Mouse (Mus musculus): ENCODE results near the gene Ltf. TPM values are rescaled to one million over a fixed set of nuclear protein-coding genes. Genes with fewer than 3 reads are reported as not detected.

Ltf gene
- total and polyA plus RNA-seq, 2 experiments from 2014 or later: 0.93 to 1.4 TPM

DNA sequence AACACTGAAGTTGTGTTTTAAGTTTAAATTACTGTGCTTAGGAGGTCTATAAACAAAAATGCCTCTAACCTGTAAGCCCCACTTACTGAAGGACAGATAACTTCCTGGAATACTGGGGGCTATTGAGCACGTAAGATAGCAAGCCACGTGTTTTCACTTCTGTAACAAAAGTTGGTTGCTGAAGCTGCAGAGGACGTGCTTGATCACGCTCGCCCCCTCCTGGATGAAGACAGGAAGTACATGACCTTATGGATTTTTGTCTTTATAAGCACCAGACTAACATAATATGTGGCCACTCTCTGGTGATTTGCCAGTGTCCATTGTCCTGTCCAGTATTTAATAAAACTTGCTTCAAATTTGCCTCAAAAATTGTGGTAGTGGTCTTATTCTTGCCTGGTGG is 58.7 kb downstream of the Ltf start:
- WGBS: 64% methylated on average over 5 of the region's 5 CpGs
- peak; percentile 21 for DNase-seq (ENCODE audit: low spot score)
- H3K4me3 ChIP-seq (ENCODE audit: low read depth, low read length): no peak overlapping the region
- no peak overlapping the region for H3K4me2 ChIP-seq (ENCODE audit: low read depth, low read length, poor library complexity, severe bottlenecking)
- no peak overlapping the region for H3K27ac ChIP-seq (ENCODE audit: low read depth, low read length)
- no peaks in the 10 kb centered on the region; the same call in 1 of the 2 replicates for H3K9me3 ChIP-seq (ENCODE audit: low read length)
- peak; percentile 49 for TF ChIP-seq CTCF (IDR thresholded peaks at IDR 0.05)
- ATAC-seq (ENCODE audit: low FRiP score): no peak
- no peak overlapping the region for H3K9ac ChIP-seq (replicated peaks; ENCODE audit: low read length, poor library complexity, severe bottlenecking)
- no peaks in the 10 kb centered on the region for H3K27me3 ChIP-seq (ENCODE audit: insufficient read depth, low read length)
- no peaks in the 10 kb centered on the region for H3K36me3 ChIP-seq (ENCODE audit: insufficient read depth, low read length)
- H3K4me1 ChIP-seq (ENCODE audit: insufficient read depth, low read length): no peaks in the 10 kb centered on the region

- no peaks in the 10 kb centered on the region for H3K27me3 ChIP-seq (ENCODE audit: insufficient read depth, low read length)
- H3K4me1 ChIP-seq (ENCODE audit: insufficient read depth, low read length): no peaks in the 10 kb centered on the region
- ATAC-seq (ENCODE audit: low FRiP score): no peak
- H3K9me3 ChIP-seq (ENCODE audit: low read length): no peaks in the 10 kb centered on the region
- no peak overlapping the region for H3K4me2 ChIP-seq (ENCODE audit: low read depth, low read length, poor library complexity, severe bottlenecking)
- H3K9ac ChIP-seq (replicated peaks; ENCODE audit: low read length, poor library complexity, severe bottlenecking): no peak overlapping the region
- no peak overlapping the region for H3K27ac ChIP-seq (ENCODE audit: low read depth, low read length)
- WGBS: 98% methylated on average over 8 of the region's 8 CpGs
- TF ChIP-seq CTCF (IDR thresholded peaks at IDR 0.05): no peak
- H3K4me3 ChIP-seq (ENCODE audit: low read depth, low read length): no peak overlapping the region
- H3K36me3 ChIP-seq (ENCODE audit: insufficient read depth, low read length): no peaks in the 10 kb centered on the region
- no peak for DNase-seq (ENCODE audit: low spot score)
Observed at GRCm38 (mm10) chr9:111080801-111081200, 61.7 kb downstream of the Ltf start.

GRCm38 (mm10) chr9:111081765-111082164 is 62.7 kb downstream of the Ltf start:
- DNase-seq (ENCODE audit: low spot score): no peak
- 88% methylated on average over 5 of the region's 5 CpGs for WGBS
- no peak overlapping the region for H3K27ac ChIP-seq (ENCODE audit: low read depth, low read length)
- no peak overlapping the region for H3K4me2 ChIP-seq (ENCODE audit: low read depth, low read length, poor library complexity, severe bottlenecking)
- no peak overlapping the region for H3K4me3 ChIP-seq (ENCODE audit: low read depth, low read length)
- H3K36me3 ChIP-seq (ENCODE audit: insufficient read depth, low read length): no peaks in the 10 kb centered on the region
- H3K4me1 ChIP-seq (ENCODE audit: insufficient read depth, low read length): no peaks in the 10 kb centered on the region
- no peaks in the 10 kb centered on the region for H3K27me3 ChIP-seq (ENCODE audit: insufficient read depth, low read length)
- TF ChIP-seq CTCF (IDR thresholded peaks at IDR 0.05): no peak
- no peaks in the 10 kb centered on the region for H3K9me3 ChIP-seq (ENCODE audit: low read length)
- ATAC-seq (ENCODE audit: low FRiP score): no peak
- H3K9ac ChIP-seq (replicated peaks; ENCODE audit: low read length, poor library complexity, severe bottlenecking): no peak overlapping the region

GRCm38 (mm10) chr9:111085329-111085728 is 66.3 kb downstream of the Ltf start:
- Histone ChIP-seq H3K4me2 (ENCODE audit: low read depth, low read length, poor library complexity, severe bottlenecking) (no peak overlapping the region), H3K9ac (replicated peaks; ENCODE audit: low read length, poor library complexity, severe bottlenecking) (no peak overlapping the region), H3K27ac (ENCODE audit: low read depth, low read length) (no peak overlapping the region), H3K27me3 (ENCODE audit: insufficient read depth, low read length) (no peaks in the 10 kb centered on the region; the same call in 1 of the 2 replicates), H3K36me3 (ENCODE audit: insufficient read depth, low read length) (no peaks in the 10 kb centered on the region), H3K4me1 (ENCODE audit: insufficient read depth, low read length) (no peaks in the 10 kb centered on the region), H3K9me3 (ENCODE audit: low read length) (no peaks in the 10 kb centered on the region), H3K4me3 (ENCODE audit: low read depth, low read length) (no peak overlapping the region)
- DNase-seq (ENCODE audit: low spot score): no peak
- 62% methylated on average over 4 of the region's 4 CpGs for WGBS
- no peak for ATAC-seq (ENCODE audit: low FRiP score)
- no peak for TF ChIP-seq CTCF (IDR thresholded peaks at IDR 0.05)

DNA sequence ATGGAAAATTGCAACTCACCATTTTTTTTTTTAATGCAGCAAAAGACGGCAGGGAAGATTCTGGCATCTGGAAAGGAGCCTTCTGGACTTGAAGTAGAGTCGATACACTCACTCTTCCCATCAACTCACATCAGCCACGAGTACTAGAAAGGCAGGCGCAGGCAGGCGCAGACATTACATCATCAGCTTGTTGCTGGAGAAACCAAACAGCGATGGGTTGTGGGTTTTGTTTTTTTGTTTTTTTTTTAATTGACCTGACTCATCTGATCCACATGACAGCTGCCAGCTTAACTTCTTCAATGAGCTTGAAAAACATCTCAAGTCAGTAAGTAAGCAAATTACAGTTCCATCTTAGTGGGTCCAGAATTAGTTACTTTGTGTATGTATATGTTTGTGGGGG is 67.1 kb downstream of the Ltf start:
- H3K36me3 ChIP-seq (ENCODE audit: insufficient read depth, low read length): no peaks in the 10 kb centered on the region
- H3K4me3 ChIP-seq (ENCODE audit: low read depth, low read length): no peak overlapping the region
- H3K4me1 ChIP-seq (ENCODE audit: insufficient read depth, low read length): no peaks in the 10 kb centered on the region
- TF ChIP-seq CTCF (IDR thresholded peaks at IDR 0.05): no peak
- H3K27me3 ChIP-seq (ENCODE audit: insufficient read depth, low read length): no peaks in the 10 kb centered on the region; the same call in 1 of the 2 replicates
- H3K9me3 ChIP-seq (ENCODE audit: low read length): no peaks in the 10 kb centered on the region
- no peak overlapping the region for H3K27ac ChIP-seq (ENCODE audit: low read depth, low read length)
- 68% methylated on average over 6 of the region's 6 CpGs for WGBS
- ATAC-seq (ENCODE audit: low FRiP score) (no peak), DNase-seq (ENCODE audit: low spot score) (no peak)
- no peak overlapping the region for H3K4me2 ChIP-seq (ENCODE audit: low read depth, low read length, poor library complexity, severe bottlenecking)
- H3K9ac ChIP-seq (replicated peaks; ENCODE audit: low read length, poor library complexity, severe bottlenecking): no peak overlapping the region

- Histone ChIP-seq H3K9me3 (ENCODE audit: low read length) (no peaks in the 10 kb centered on the region), H3K4me2 (ENCODE audit: low read depth, low read length, poor library complexity, severe bottlenecking) (no peak overlapping the region), H3K9ac (replicated peaks; ENCODE audit: low read length, poor library complexity, severe bottlenecking) (no peak overlapping the region), H3K36me3 (ENCODE audit: insufficient read depth, low read length) (no peaks in the 10 kb centered on the region), H3K4me3 (ENCODE audit: low read depth, low read length) (no peak overlapping the region), H3K4me1 (ENCODE audit: insufficient read depth, low read length) (no peaks in the 10 kb centered on the region), H3K27ac (ENCODE audit: low read depth, low read length) (no peak overlapping the region), H3K27me3 (ENCODE audit: insufficient read depth, low read length) (no peaks in the 10 kb centered on the region; the same call in 1 of the 2 replicates)
- no peak for TF ChIP-seq CTCF (IDR thresholded peaks at IDR 0.05)
- DNase-seq (ENCODE audit: low spot score) (no peak), ATAC-seq (ENCODE audit: low FRiP score) (no peak)
- WGBS: 33% methylated on average over 3 of the region's 3 CpGs
Observed at GRCm38 (mm10) chr9:111086995-111087606, 68.0 kb downstream of the Ltf start.

Data from midbrain, postnatal 0 days (tissue).